In genomic region chr16:18547891-18548290, GRCm38 (mm10) we compare ENCODE assay signal across 19 mouse cellular contexts. TPM values are rescaled to one million over a fixed set of nuclear protein-coding genes. Genes with fewer than 3 reads are reported as not detected.
A peak's percentile ranks its signal among the peaks of the same experiment; 100 is the strongest.
DNase-seq lines count a peak whose midpoint lies in the region; ATAC-seq lines count a peak whose summit lies in the region.
"Had no signal": no experiment of that assay in that cellular context is flagged by ENCODE, and none has a peak within 500 bp of the region (broad histone marks: within the 10 kb centered on the region; RNA-seq: fewer than 3 reads in every experiment).

No protein-coding gene starts in this region.

- H3K4me1 ChIP-seq in embryonic facial prominence, embryonic 14.5 days (ENCODE audit: control insufficient read depth, insufficient read depth, low read length) = no peaks in the 10 kb centered on the region
- peaks cover 29% of the 10 kb centered on the region for H3K4me1 ChIP-seq in embryonic facial prominence, embryonic 10.5 days
- H3K4me1 ChIP-seq in midbrain, embryonic 14.5 days (ENCODE audit: control insufficient read depth, insufficient read depth, low read length) = no peaks in the 10 kb centered on the region
- peaks cover 2% of the 10 kb centered on the region; the same call in 1 of the 2 replicates for H3K4me1 ChIP-seq in midbrain, embryonic 11.5 days (ENCODE audit: control insufficient read depth, insufficient read depth, low read length)
- peaks cover 17% of the 10 kb centered on the region for H3K4me1 ChIP-seq in kidney, embryonic 14.5 days (ENCODE audit: control insufficient read depth, insufficient read depth, low read length)

- no peak overlapping the region for H3K4me3 ChIP-seq in embryonic facial prominence, embryonic 14.5 days (ENCODE audit: low read depth, low read length)
- H3K4me3 ChIP-seq in embryonic facial prominence, embryonic 10.5 days = no peak overlapping the region
- no peak overlapping the region for H3K4me3 ChIP-seq in midbrain, embryonic 14.5 days (replicated peaks; ENCODE audit: low read depth, low read length)
- no peak overlapping the region for H3K4me3 ChIP-seq in midbrain, embryonic 11.5 days (ENCODE audit: low read depth, low read length)
- H3K4me3 ChIP-seq in kidney, embryonic 14.5 days (ENCODE audit: low read length) = no peak overlapping the region
- H3K4me3 ChIP-seq: forebrain, embryonic 12.5 days; heart, embryonic 12.5 days; limb, embryonic 15.5 days; myocyte had no signal

- no peak overlapping the region for H3K9ac ChIP-seq in embryonic facial prominence, embryonic 14.5 days (ENCODE audit: low read depth, low read length)
- H3K9ac ChIP-seq in midbrain, embryonic 14.5 days (replicated peaks; ENCODE audit: low read length) = no peak overlapping the region
- H3K9ac ChIP-seq in midbrain, embryonic 11.5 days (ENCODE audit: low read length) = no peak overlapping the region
- H3K9ac ChIP-seq in kidney, embryonic 14.5 days (ENCODE audit: low read depth, low read length) = no peak overlapping the region
- H3K9ac ChIP-seq: forebrain, embryonic 12.5 days; heart, embryonic 12.5 days; limb, embryonic 15.5 days had no signal

- H3K27ac ChIP-seq in embryonic facial prominence, embryonic 14.5 days (replicated peaks; ENCODE audit: low read depth, low read length) = no peak overlapping the region
- no peak overlapping the region for H3K27ac ChIP-seq in embryonic facial prominence, embryonic 10.5 days (replicated peaks)
- H3K27ac ChIP-seq in midbrain, embryonic 14.5 days (replicated peaks; ENCODE audit: low read depth, low read length) = no peak overlapping the region
- no peak overlapping the region for H3K27ac ChIP-seq in midbrain, embryonic 11.5 days (ENCODE audit: low read depth, low read length)
- H3K27ac ChIP-seq in kidney, embryonic 14.5 days (ENCODE audit: low read depth, low read length) = no peak overlapping the region
- H3K27ac ChIP-seq: forebrain, embryonic 12.5 days; limb, embryonic 15.5 days had no signal

- peak; percentile 85 for DNase-seq in embryonic facial prominence, embryonic 14.5 days (ENCODE audit: low spot score)
- no peak for DNase-seq in embryonic facial prominence, embryonic 10.5 days (ENCODE audit: low spot score)
- DNase-seq in midbrain, embryonic 14.5 days = peak; percentile 31
- DNase-seq in midbrain, embryonic 11.5 days (ENCODE audit: low spot score, missing footprints) = no peak
- DNase-seq in MN1 (ENCODE audit: low spot score) = peak; percentile 25
- DNase-seq in retina, postnatal 7 days (ENCODE audit: low read depth, low spot score) = peak; percentile 37
- no peak for DNase-seq in T-cell, adult 2 months (ENCODE audit: low spot score)
- DNase-seq: B cell, adult 2 months; cerebellum, postnatal 36 days; heart, postnatal 36 days; kidney, adult 2 months; layer of hippocampus, adult 9-11 months; thymus, adult 18-20 months had no signal

- no peak overlapping the region for H3K4me2 ChIP-seq in embryonic facial prominence, embryonic 14.5 days (ENCODE audit: low read depth, low read length)
- H3K4me2 ChIP-seq in midbrain, embryonic 14.5 days (ENCODE audit: low read length) = no peak overlapping the region
- H3K4me2 ChIP-seq in midbrain, embryonic 11.5 days = no peak overlapping the region
- no peak overlapping the region for H3K4me2 ChIP-seq in kidney, embryonic 14.5 days (replicated peaks; ENCODE audit: low read depth, low read length)
- H3K4me2 ChIP-seq: forebrain, embryonic 12.5 days; heart, embryonic 12.5 days; limb, embryonic 15.5 days had no signal

- H3K27me3 ChIP-seq in embryonic facial prominence, embryonic 14.5 days (replicated peaks; ENCODE audit: control insufficient read depth, insufficient read depth, low read length) = no peaks in the 10 kb centered on the region
- H3K27me3 ChIP-seq in embryonic facial prominence, embryonic 10.5 days (replicated peaks; ENCODE audit: low read depth, poor library complexity, severe bottlenecking) = 0 out of 2 replicates have a peak, but pooled peaks cover 7% of the 10 kb centered on the region
- no peaks in the 10 kb centered on the region for H3K27me3 ChIP-seq in midbrain, embryonic 14.5 days (ENCODE audit: control insufficient read depth, insufficient read depth, low read length)
- no peaks in the 10 kb centered on the region for H3K27me3 ChIP-seq in midbrain, embryonic 11.5 days (ENCODE audit: control insufficient read depth, insufficient read depth, low read length)
- H3K27me3 ChIP-seq in kidney, embryonic 14.5 days (ENCODE audit: control insufficient read depth, insufficient read depth, low read length) = no peaks in the 10 kb centered on the region; the same call in 1 of the 2 replicates
- H3K27me3 ChIP-seq: forebrain, embryonic 12.5 days; limb, embryonic 15.5 days; Patski had no signal

- peak; percentile 45; the same call in 1 of the 2 replicates for ATAC-seq in embryonic facial prominence, embryonic 14.5 days (ENCODE audit: low read depth)
- ATAC-seq in midbrain, embryonic 14.5 days (ENCODE audit: low FRiP score, low TSS enrichment) = no peak
- no peak for ATAC-seq in midbrain, embryonic 11.5 days (ENCODE audit: low FRiP score)
- ATAC-seq in kidney, embryonic 14.5 days (ENCODE audit: low FRiP score, low TSS enrichment) = no peak
- ATAC-seq: Patski had no signal

- H3K9me3 ChIP-seq in embryonic facial prominence, embryonic 14.5 days (ENCODE audit: control insufficient read depth, low read length) = no peaks in the 10 kb centered on the region
- H3K9me3 ChIP-seq in embryonic facial prominence, embryonic 10.5 days = no peaks in the 10 kb centered on the region
- no peaks in the 10 kb centered on the region for H3K9me3 ChIP-seq in midbrain, embryonic 14.5 days (ENCODE audit: control insufficient read depth, low read length)
- H3K9me3 ChIP-seq in midbrain, embryonic 11.5 days (ENCODE audit: control insufficient read depth, low read length) = no peaks in the 10 kb centered on the region
- no peaks in the 10 kb centered on the region for H3K9me3 ChIP-seq in kidney, embryonic 14.5 days (ENCODE audit: control insufficient read depth, low read length)
- H3K9me3 ChIP-seq: forebrain, embryonic 12.5 days; heart, embryonic 12.5 days; limb, embryonic 15.5 days had no signal

- 0 out of 2 replicates have a peak, but pooled peaks cover 4% of the 10 kb centered on the region for H3K36me3 ChIP-seq in embryonic facial prominence, embryonic 14.5 days (ENCODE audit: control insufficient read depth, insufficient read depth, low read length)
- H3K36me3 ChIP-seq in embryonic facial prominence, embryonic 10.5 days (replicated peaks) = no peaks in the 10 kb centered on the region
- no peaks in the 10 kb centered on the region for H3K36me3 ChIP-seq in midbrain, embryonic 14.5 days (ENCODE audit: control insufficient read depth, insufficient read depth, low read length)
- H3K36me3 ChIP-seq in midbrain, embryonic 11.5 days (ENCODE audit: control insufficient read depth, insufficient read depth, low read length) = no peaks in the 10 kb centered on the region
- no peaks in the 10 kb centered on the region for H3K36me3 ChIP-seq in kidney, embryonic 14.5 days (ENCODE audit: control insufficient read depth, insufficient read depth, low read length)
- H3K36me3 ChIP-seq: forebrain, embryonic 12.5 days; heart, embryonic 12.5 days; limb, embryonic 15.5 days had no signal

- 53% methylated on average over 3 of the region's 5 CpGs for WGBS in embryonic facial prominence, embryonic 14.5 days
- WGBS in embryonic facial prominence, embryonic 10.5 days = 85% methylated on average over 5 of the region's 5 CpGs
- 78% methylated on average over 5 of the region's 5 CpGs for WGBS in midbrain, embryonic 14.5 days
- WGBS in midbrain, embryonic 11.5 days = 86% methylated on average over 5 of the region's 5 CpGs
- 81% methylated on average over 5 of the region's 5 CpGs for WGBS in kidney, embryonic 14.5 days

RNA-seq across cellular contexts. Expression of gene Tbx1, which starts 42.6 kb away (rescaled TPM):
- 10.5 and 12.4 TPM in 2 replicates for polyA plus RNA-seq in embryonic facial prominence, embryonic 14.5 days (2014; fragmentation: Nextera tagmentation; extraction: Ambion mirVana)
- polyA plus RNA-seq in embryonic facial prominence, embryonic 10.5 days (2016; fragmentation: Nextera tagmentation; extraction: Ambion mirVana) = 8.1 and 9.5 TPM in 2 replicates
- 0.27 and 0.34 TPM in 2 replicates for polyA plus RNA-seq in midbrain, embryonic 14.5 days (2014; fragmentation: Nextera tagmentation; extraction: Ambion mirVana)
- polyA plus RNA-seq in midbrain, embryonic 11.5 days (2014; fragmentation: Nextera tagmentation; extraction: Ambion mirVana) = 0.63 and 0.87 TPM in 2 replicates
- 0.61 and 0.63 TPM in 2 replicates for polyA plus RNA-seq in kidney, embryonic 14.5 days (2014; fragmentation: Nextera tagmentation; extraction: Ambion mirVana)

RNA-seq across cellular contexts. Expression of gene Rtl10, which starts 49.2 kb away (rescaled TPM):
- polyA plus RNA-seq in embryonic facial prominence, embryonic 14.5 days (2014; fragmentation: Nextera tagmentation; extraction: Ambion mirVana) = 3.2 and 3.8 TPM in 2 replicates
- 3.8 and 4.1 TPM in 2 replicates for polyA plus RNA-seq in embryonic facial prominence, embryonic 10.5 days (2016; fragmentation: Nextera tagmentation; extraction: Ambion mirVana)
- 3.6 and 4.1 TPM in 2 replicates for polyA plus RNA-seq in midbrain, embryonic 14.5 days (2014; fragmentation: Nextera tagmentation; extraction: Ambion mirVana)
- polyA plus RNA-seq in midbrain, embryonic 11.5 days (2014; fragmentation: Nextera tagmentation; extraction: Ambion mirVana) = 2.0 and 2.1 TPM in 2 replicates
- 1.9 and 3.0 TPM in 2 replicates for polyA plus RNA-seq in kidney, embryonic 14.5 days (2014; fragmentation: Nextera tagmentation; extraction: Ambion mirVana)

RNA-seq across cellular contexts. Expression of gene Gnb1l, which starts 49.4 kb away (rescaled TPM):
- 16.5 and 17.8 TPM in 2 replicates for polyA plus RNA-seq in embryonic facial prominence, embryonic 14.5 days (2014; fragmentation: Nextera tagmentation; extraction: Ambion mirVana)
- polyA plus RNA-seq in embryonic facial prominence, embryonic 10.5 days (2016; fragmentation: Nextera tagmentation; extraction: Ambion mirVana) = 17.9 and 19.1 TPM in 2 replicates
- polyA plus RNA-seq in midbrain, embryonic 14.5 days (2014; fragmentation: Nextera tagmentation; extraction: Ambion mirVana) = 14.8 and 15.9 TPM in 2 replicates
- polyA plus RNA-seq in midbrain, embryonic 11.5 days (2014; fragmentation: Nextera tagmentation; extraction: Ambion mirVana) = 10.3 and 12.9 TPM in 2 replicates
- 16.3 and 18.0 TPM in 2 replicates for polyA plus RNA-seq in kidney, embryonic 14.5 days (2014; fragmentation: Nextera tagmentation; extraction: Ambion mirVana)

Comparison
In these comparisons a context has a peak if more than half of its experiments do, and no peak if none do; other contexts are left out.
1. DNase-seq: peak in embryonic facial prominence, embryonic 14.5 days (single experiment), midbrain, embryonic 14.5 days (single experiment), MN1 (single experiment) and retina, postnatal 7 days (single experiment); none in embryonic facial prominence, embryonic 10.5 days (single experiment), midbrain, embryonic 11.5 days (single experiment) and T-cell, adult 2 months (single experiment).